ENCODE assay signal across 8 mouse cellular contexts in genomic region chr4:128957155-128957911, GRCm38 (mm10). TPM values are rescaled to one million over a fixed set of nuclear protein-coding genes. Genes with fewer than 3 reads are reported as not detected.
A peak's percentile ranks its signal among the peaks of the same experiment; 100 is the strongest.
DNase-seq lines count a peak whose midpoint lies in the region; ATAC-seq and TF ChIP-seq lines count a peak whose summit lies in the region.

No protein-coding gene starts in this region.

- peaks cover 30% of the 10 kb centered on the region for H3K4me1 ChIP-seq in midbrain, embryonic 12.5 days
- H3K4me1 ChIP-seq in midbrain, embryonic 15.5 days: peaks cover 33% of the 10 kb centered on the region
- peaks cover 18% of the 10 kb centered on the region for H3K4me1 ChIP-seq in embryonic fibroblast, embryonic 13.5 days (ENCODE audit: control insufficient read depth, insufficient read depth, low read length)
- H3K4me1 ChIP-seq in intestine, embryonic 16.5 days (ENCODE audit: control insufficient read depth, insufficient read depth, low read length): peaks cover 16% of the 10 kb centered on the region
- no peaks in the 10 kb centered on the region for H3K4me1 ChIP-seq in lung, adult 2 months (ENCODE audit: control insufficient read depth, insufficient read depth, low read length)

- H3K9ac ChIP-seq in midbrain, embryonic 12.5 days (replicated peaks): no peak overlapping the region
- H3K9ac ChIP-seq in midbrain, embryonic 15.5 days: no peak overlapping the region
- H3K9ac ChIP-seq in intestine, embryonic 16.5 days (ENCODE audit: low read depth, low read length): no peak overlapping the region

- H3K27me3 ChIP-seq in midbrain, embryonic 12.5 days: peaks cover 7% of the 10 kb centered on the region; the same call in 1 of the 2 replicates
- no peaks in the 10 kb centered on the region for H3K27me3 ChIP-seq in midbrain, embryonic 15.5 days (replicated peaks)
- H3K27me3 ChIP-seq in intestine, embryonic 16.5 days (replicated peaks; ENCODE audit: control insufficient read depth, insufficient read depth, low read length): no peaks in the 10 kb centered on the region

- H3K4me3 ChIP-seq in midbrain, embryonic 12.5 days: no peak overlapping the region
- no peak overlapping the region for H3K4me3 ChIP-seq in midbrain, embryonic 15.5 days
- no peak overlapping the region for H3K4me3 ChIP-seq in embryonic fibroblast, embryonic 13.5 days (ENCODE audit: insufficient read depth, low read length)
- no peak overlapping the region for H3K4me3 ChIP-seq in intestine, embryonic 16.5 days (ENCODE audit: low read length)
- no peak overlapping the region for H3K4me3 ChIP-seq in lung, adult 2 months (replicated peaks; ENCODE audit: extremely low read depth, low read depth, low read length)

- no peaks in the 10 kb centered on the region for H3K9me3 ChIP-seq in midbrain, embryonic 12.5 days
- H3K9me3 ChIP-seq in midbrain, embryonic 15.5 days: no peaks in the 10 kb centered on the region
- no peaks in the 10 kb centered on the region for H3K9me3 ChIP-seq in intestine, embryonic 16.5 days (ENCODE audit: control insufficient read depth, low read length)

- no peaks in the 10 kb centered on the region for H3K36me3 ChIP-seq in midbrain, embryonic 12.5 days
- H3K36me3 ChIP-seq in midbrain, embryonic 15.5 days (replicated peaks): no peaks in the 10 kb centered on the region
- H3K36me3 ChIP-seq in intestine, embryonic 16.5 days (ENCODE audit: control insufficient read depth, insufficient read depth, low read length): no peaks in the 10 kb centered on the region

- ATAC-seq in midbrain, embryonic 12.5 days (ENCODE audit: low FRiP score, low read depth): 0 out of 2 replicates have a peak, but pooled peaks have one; percentile 20
- ATAC-seq in midbrain, embryonic 15.5 days (replicated peaks): no peak
- peak; percentile 38; the same call in 1 of the 2 replicates for ATAC-seq in intestine, embryonic 16.5 days

- peak; percentile 30; the same call in 1 of the 2 replicates for TF ChIP-seq POLR2A in embryonic fibroblast, embryonic 13.5 days (IDR thresholded peaks at IDR 0.05; ENCODE audit: low read depth, low read length)
- no peak for TF ChIP-seq POLR2A in lung, adult 2 months (IDR thresholded peaks at IDR 0.05; ENCODE audit: borderline replicate concordance, extremely low read depth, low read depth, low read length)

- 48% methylated on average over 11 of the region's 11 CpGs for WGBS in midbrain, embryonic 12.5 days
- WGBS in midbrain, embryonic 15.5 days: 39% methylated on average over 11 of the region's 11 CpGs
- WGBS in intestine, embryonic 16.5 days: 41% methylated on average over 11 of the region's 11 CpGs
- WGBS in lung, adult 2 months: 22% methylated on average over 11 of the region's 11 CpGs

- peak; percentile 68 for DNase-seq in adipocyte (ENCODE audit: low spot score)
- DNase-seq in lung, adult 2 months: peak; percentile 60
- DNase-seq in retina, postnatal 7 days (ENCODE audit: low read depth, low spot score): peak; percentile 30
- no peak for DNase-seq in ovary, postnatal 10 days (ENCODE audit: low spot score)

- no peak overlapping the region for H3K27ac ChIP-seq in midbrain, embryonic 12.5 days (replicated peaks)
- H3K27ac ChIP-seq in midbrain, embryonic 15.5 days: no peak overlapping the region
- H3K27ac ChIP-seq in embryonic fibroblast, embryonic 13.5 days (ENCODE audit: insufficient read depth, low read length): peak overlapping the region; percentile 39
- H3K27ac ChIP-seq in intestine, embryonic 16.5 days (ENCODE audit: low read length): no peak overlapping the region

- H3K4me2 ChIP-seq in midbrain, embryonic 12.5 days (replicated peaks): no peak overlapping the region
- H3K4me2 ChIP-seq in midbrain, embryonic 15.5 days: no peak overlapping the region
- H3K4me2 ChIP-seq in intestine, embryonic 16.5 days (ENCODE audit: low read depth, low read length): no peak overlapping the region

- peak; percentile 22; the same call in 1 of the 2 replicates for TF ChIP-seq CTCF in embryonic fibroblast, embryonic 13.5 days (IDR thresholded peaks at IDR 0.05; ENCODE audit: borderline replicate concordance, insufficient read depth, low read length)
- TF ChIP-seq CTCF in lung, adult 2 months (IDR thresholded peaks at IDR 0.05; ENCODE audit: insufficient read depth, low read length): peak; percentile 44

RNA-seq across cellular contexts. Expression of gene Azin2, which starts 4.9 kb away (rescaled TPM):
- polyA plus RNA-seq in midbrain, embryonic 12.5 days (2016; fragmentation: Nextera tagmentation; extraction: Ambion mirVana): 16.4 and 16.9 TPM in 2 replicates
- polyA plus RNA-seq in midbrain, embryonic 15.5 days (2015; fragmentation: Nextera tagmentation; extraction: Ambion mirVana): 19.1 and 23.2 TPM in 2 replicates
- 29.0 and 37.5 TPM in 2 replicates for polyA plus RNA-seq in embryonic fibroblast, embryonic 13.5 days (2011; ENCODE audit: insufficient read length, low read depth, missing spikeins)
- 11.1 and 12.5 TPM in 2 replicates for polyA plus RNA-seq in intestine, embryonic 16.5 days (2015; fragmentation: Nextera tagmentation; extraction: Ambion mirVana)
- polyA plus RNA-seq in lung, adult 2 months (2012; rRNA removed): 46.2 and 49.4 TPM in 2 replicates

RNA-seq across cellular contexts. Expression of gene Ak2, which starts 34.4 kb away (rescaled TPM):
- polyA plus RNA-seq in midbrain, embryonic 12.5 days (2016; fragmentation: Nextera tagmentation; extraction: Ambion mirVana): 136 and 138 TPM in 2 replicates
- polyA plus RNA-seq in midbrain, embryonic 15.5 days (2015; fragmentation: Nextera tagmentation; extraction: Ambion mirVana): 82.4 and 83.2 TPM in 2 replicates
- 95.5 and 107 TPM in 2 replicates for polyA plus RNA-seq in embryonic fibroblast, embryonic 13.5 days (2011; ENCODE audit: insufficient read length, low read depth, missing spikeins)
- 343 and 356 TPM in 2 replicates for polyA plus RNA-seq in intestine, embryonic 16.5 days (2015; fragmentation: Nextera tagmentation; extraction: Ambion mirVana)
- 22.6 and 24.2 TPM in 2 replicates for polyA plus RNA-seq in lung, adult 2 months (2012; rRNA removed)
